Mouse (Mus musculus) kidney, adult 2 months (tissue): ENCODE measurements at regions not wholly inside any gene's neighbourhood (a gene's known extent, or its start where the extent isn't known, plus 50 kb on each side); places are given as distances from the start of the nearest gene placed in this dataset.

ENCODE experiments used
- DNase-seq: peaks from one replicate; pipeline ENCODE4 v3.0.0; 2021
- H3K27ac ChIP-seq: fragments of 200-500 bp; 2 replicates; pipeline ENCODE4 v1.5.1; 2012; ENCODE audit warnings: low read depth, low read length, control low read depth, inconsistent platforms; ENCODE audit not compliant: insufficient read depth
- H3K27me3 ChIP-seq: fragments of 200-500 bp; replicated peaks from 2 replicates; pipeline ENCODE4 v1.6.1; 2012; ENCODE audit warnings: mild to moderate bottlenecking, moderate library complexity, low read length, inconsistent platforms; ENCODE audit not compliant: control insufficient read depth, insufficient read depth
- H3K36me3 ChIP-seq: fragments of 200-500 bp; 2 replicates; pipeline ENCODE4 v1.6.1; 2012; ENCODE audit warnings: mild to moderate bottlenecking, moderate library complexity, low read length, inconsistent platforms; ENCODE audit not compliant: control insufficient read depth, insufficient read depth
- H3K4me1 ChIP-seq: fragments of 200-500 bp; 2 replicates; pipeline ENCODE4 v1.6.1; 2011; ENCODE audit warnings: low read length; ENCODE audit not compliant: control insufficient read depth, insufficient read depth
- H3K4me3 ChIP-seq: fragments of 200-500 bp; 2 replicates; pipeline ENCODE4 v1.5.1; 2011; ENCODE audit warnings: mild to moderate bottlenecking, low read depth, low read length, control low read depth; ENCODE audit not compliant: insufficient read depth
- CTCF ChIP-seq: fragments of 200-500 bp; conservative IDR thresholded peaks from 2 replicates; pipeline ENCODE4 v1.5.1; 2011; ENCODE audit warnings: low read depth, mild to moderate bottlenecking, control low read depth, low read length, moderate library complexity, mixed read lengths; ENCODE audit not compliant: insufficient read depth, insufficient read length
- POLR2A ChIP-seq: fragments of 200-500 bp; IDR thresholded peaks from one replicate; pipeline ENCODE4 v1.6.1; 2011; ENCODE audit warnings: low read depth, low read length, control low read depth
- WGBS: fragments of 180-500 bp; shearing (Covaris S2); methylation state at CpG from one replicate; pipeline ENCODE4 v1.1.7; 2018; 5-methylcytosine and 5-hydroxymethylcytosine counted together

DNA sequence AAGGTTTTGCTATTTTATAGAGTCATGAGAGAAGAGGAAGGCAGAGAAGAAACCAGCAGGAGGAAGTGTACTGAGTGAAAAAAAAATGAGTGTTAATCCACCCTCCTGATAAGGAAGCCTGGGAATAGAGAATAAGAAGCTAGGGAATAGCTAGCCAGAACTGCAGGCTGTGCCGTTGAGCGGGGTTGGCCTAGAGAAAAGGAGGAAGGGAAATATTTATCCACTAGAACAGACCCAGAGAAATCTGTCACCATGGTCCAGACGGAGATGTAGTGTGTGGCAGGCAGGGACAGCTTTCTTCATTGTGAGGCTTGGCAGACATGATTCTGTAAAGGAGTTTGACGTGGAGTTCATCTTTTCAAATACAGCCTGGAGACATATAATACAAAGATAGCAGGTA is 397.4 kb downstream of the Epha3 start:
- WGBS = 79% methylated on average over 4 of the region's 4 CpGs
- Histone ChIP-seq H3K27me3 (no peaks in the 10 kb centered on the region), H3K4me3 (no peak overlapping the region), H3K27ac (no peak overlapping the region), H3K36me3 (no peaks in the 10 kb centered on the region), H3K4me1 (no peaks in the 10 kb centered on the region)
- no peak for TF ChIP-seq POLR2A
- TF ChIP-seq CTCF = no peak
- DNase-seq = no peak

DNA sequence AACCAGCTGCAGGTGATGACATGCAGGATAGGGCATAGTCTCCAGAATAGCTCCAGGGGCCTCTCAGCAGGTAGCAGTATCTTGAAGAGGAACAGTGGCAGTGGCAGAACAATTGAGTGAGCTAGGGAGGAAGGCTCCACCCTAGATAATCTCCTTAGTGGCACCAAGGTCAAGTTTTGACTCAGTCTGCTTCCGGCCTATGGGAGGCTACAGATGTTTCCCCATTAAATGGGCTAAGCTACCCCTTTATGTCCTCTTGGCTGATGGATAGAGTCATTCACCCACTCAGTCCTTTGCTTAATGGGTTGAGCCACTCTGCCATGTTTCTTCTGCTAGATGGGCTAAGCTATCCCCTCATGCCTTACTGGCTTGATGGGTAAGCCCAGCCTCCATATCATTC is 395.1 kb downstream of the Epha3 start:
- Histone ChIP-seq H3K36me3 (no peaks in the 10 kb centered on the region), H3K27me3 (no peaks in the 10 kb centered on the region), H3K27ac (no peak overlapping the region), H3K4me3 (no peak overlapping the region), H3K4me1 (no peaks in the 10 kb centered on the region)
- TF ChIP-seq CTCF = no peak
- TF ChIP-seq POLR2A = no peak
- DNase-seq = no peak
- 96% methylated on average over 1 of the region's 1 CpGs for WGBS
